Mouse (Mus musculus) duodenum, adult 2 months (tissue): ENCODE data around the gene Nfe2. TPM values are rescaled to one million over a fixed set of nuclear protein-coding genes. Genes with fewer than 3 reads are reported as not detected.

Experiments used
- polyA plus RNA-seq: library from polyadenylated mRNA; depleted of rRNA; stranded (reverse); fragments of >200 nt; gene quantifications from 2 replicates; pipeline ENCODE4 v1.2.3, GENCODE M21; 2012; ENCODE audit warnings: low replicate concordance; rRNA removed

Nfe2 gene
- 0.39 and 1.4 TPM in 2 replicates for polyA plus RNA-seq

DNA sequence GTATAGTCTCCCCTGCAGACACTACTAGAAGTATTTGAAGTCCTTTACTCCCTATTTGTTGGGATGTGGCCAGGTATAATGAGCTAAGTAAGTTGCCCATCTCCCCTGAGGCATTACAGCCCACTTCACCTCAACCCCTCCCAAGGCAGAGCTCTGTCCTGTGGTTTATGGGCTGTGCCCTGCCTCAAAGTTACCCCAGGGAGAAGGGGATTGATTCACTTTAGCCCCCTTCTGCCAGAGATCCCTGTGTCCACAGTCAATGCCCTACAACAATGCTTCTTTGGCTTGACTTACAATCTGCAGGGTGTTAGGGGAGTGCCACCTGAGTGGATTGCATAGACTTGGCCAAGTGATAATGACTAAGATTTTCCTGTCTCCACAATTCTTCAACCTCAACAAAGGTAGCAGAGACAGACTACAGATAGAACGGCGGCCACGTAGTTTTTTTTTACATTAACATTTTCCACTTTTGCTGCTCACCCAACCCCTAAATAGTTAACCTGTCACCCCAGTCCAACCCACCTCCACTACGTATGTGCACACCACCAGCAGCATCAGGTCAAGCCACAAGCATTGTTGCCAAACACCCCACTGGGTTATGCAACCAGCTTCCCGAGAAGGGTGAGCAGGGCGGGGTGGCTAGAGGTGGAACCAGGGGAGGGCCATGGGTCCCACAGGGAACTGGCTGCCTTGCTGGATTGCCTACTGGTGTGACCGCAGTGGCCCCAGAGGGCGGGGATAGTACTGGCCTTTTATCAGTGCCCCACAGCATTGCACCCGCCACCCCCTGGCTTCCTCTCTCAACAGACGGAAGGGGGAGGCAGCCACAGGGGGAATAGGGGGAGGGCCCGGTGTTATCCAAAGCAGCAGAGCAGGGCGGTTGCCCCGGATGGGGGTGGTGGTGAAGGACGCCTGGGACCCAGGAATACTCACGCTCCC, at the start of gene Nfe2:
Gene Nfe2 (minus strand): TSS at position 614 of the 939 bp plus-strand sequence.

DNA sequence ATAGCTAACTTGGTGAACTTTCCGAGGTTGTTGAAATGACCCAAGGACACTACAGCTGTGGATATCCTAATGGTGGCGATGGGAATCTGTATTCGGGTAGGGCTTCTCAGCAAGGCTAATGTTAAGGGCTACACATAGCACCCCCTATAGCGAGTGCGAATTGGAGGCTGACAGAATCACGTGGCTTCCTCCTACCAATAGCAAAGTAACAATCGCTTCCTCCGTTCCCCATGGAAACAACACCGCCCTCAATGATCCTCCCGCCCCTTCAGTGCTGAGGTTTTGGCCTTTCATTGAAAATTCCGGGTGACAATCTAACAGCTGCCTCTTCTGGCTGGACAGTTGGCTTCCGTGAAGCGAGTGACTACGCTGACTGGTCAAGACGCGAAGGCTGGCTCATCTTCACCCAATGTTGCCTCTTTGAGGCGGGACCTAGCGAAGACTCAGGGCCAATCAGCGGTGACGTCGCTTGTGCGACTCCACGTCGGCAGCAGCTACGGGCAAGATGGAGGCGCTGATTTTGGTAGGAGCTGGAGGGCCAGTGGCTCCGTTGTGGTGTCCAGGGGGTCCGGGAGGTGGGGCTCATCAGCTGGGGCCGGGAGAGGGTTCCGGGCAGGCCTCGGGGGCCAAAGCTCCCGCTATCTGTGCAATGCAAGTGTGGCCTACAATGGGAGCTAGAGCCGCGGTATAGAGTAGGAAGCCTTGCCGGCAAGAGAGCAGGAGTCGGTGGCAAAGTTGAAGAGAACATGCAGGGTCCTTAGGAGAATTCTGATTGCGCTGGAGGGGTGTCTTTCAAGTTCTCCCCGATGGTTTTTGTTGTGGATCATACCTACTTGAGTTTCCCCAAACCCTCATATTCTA, 14.4 kb upstream of the Nfe2 start, which contains the start of gene Copz1:
Gene Copz1 (plus strand): TSS at position 296 of the 861 bp plus-strand sequence.

DNA sequence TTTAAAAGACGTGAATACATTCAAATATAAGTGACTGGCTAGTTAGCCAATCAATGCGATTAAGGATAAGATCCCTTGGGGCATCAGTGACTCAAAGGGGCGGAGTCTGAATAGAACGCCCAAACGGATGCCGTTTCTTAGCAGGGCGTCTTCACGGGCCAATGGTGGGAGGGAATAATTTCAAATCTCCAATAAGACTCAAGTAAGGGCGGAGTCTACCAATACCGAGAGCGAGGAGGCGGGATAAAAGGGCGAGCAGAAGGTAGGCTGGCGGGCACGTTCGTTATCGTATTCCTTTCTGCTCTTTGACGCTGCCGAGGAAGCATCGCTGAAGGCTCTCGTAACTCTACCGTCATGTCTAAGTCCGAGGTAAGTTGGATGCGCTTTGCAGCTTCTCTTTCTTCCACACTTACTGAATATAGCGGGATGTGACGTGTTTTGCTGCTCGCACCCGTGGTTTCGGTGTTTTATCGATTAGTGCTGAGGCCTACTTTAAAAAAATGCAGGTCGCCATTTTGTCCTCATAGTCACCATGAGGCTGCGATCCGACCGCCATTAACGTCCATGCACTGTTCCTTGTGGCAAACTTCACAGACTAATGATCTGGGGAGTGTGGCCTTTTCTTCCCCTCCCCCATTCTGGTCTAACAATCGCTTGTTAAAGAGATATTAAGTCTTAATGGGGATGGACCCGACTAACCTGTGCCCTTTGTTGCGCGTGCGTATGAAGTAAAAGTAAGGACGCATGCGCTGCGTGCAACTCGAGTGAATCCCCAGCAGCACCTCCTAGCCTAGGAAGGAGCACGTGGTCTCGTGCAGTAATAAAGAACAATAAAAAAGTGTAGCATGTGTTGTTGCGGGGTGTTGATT, 17.8 kb downstream of the Nfe2 start, which contains the start of gene Hnrnpa1:
Gene Hnrnpa1 (plus strand): TSS at position 273 of the 869 bp plus-strand sequence.

DNA sequence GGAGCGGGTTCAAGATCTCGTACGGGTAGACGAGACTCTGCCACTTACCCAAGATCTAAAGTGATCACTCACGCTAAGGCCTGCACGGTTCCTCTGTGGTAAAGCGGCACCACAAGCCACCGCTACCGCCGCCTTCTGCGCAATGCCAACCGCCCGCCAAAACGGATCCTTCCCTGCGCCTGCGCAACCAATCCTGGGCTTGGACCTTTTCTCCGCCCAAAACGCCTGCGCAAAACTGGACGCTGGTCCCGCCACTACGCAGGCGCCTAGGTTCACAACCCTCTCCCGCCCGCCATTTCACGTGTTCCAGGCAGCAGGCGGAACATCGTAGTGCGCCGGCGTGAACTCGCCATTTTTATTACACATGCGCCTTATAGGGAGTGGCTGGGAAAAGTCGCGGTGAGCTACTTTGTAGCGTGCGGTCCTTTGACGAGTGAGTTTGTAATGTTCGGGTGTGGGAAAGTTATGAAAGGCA, 18.5 kb downstream of the Nfe2 start, which contains the start of gene Cbx5:
Gene Cbx5 (minus strand): TSS at position 132 of the 475 bp plus-strand sequence.

Other genes starting within 250 kb of the Nfe2 start
- gene Hoxc4, start 239.5 kb downstream of the Nfe2 start, polyA plus RNA-seq, result 1.1 and 1.5 TPM in 2 replicates
- 6.7 and 12.1 TPM in 2 replicates for gene Smug1, start 91.3 kb downstream of the Nfe2 start, polyA plus RNA-seq
- gene Cbx5, start 18.6 kb downstream of the Nfe2 start, polyA plus RNA-seq, result 1.2 and 2.5 TPM in 2 replicates
- gene Hnrnpa1, start 18.0 kb downstream of the Nfe2 start, polyA plus RNA-seq, result 9.0 and 9.4 TPM in 2 replicates
- 78.5 and 114 TPM in 2 replicates for gene Copz1, start 14.3 kb upstream of the Nfe2 start, polyA plus RNA-seq
- gene Gpr84, start 52.2 kb upstream of the Nfe2 start, polyA plus RNA-seq, result 0.26 TPM in 1 of 2 replicates, not detected in the other
- gene Zfp385a, start 81.7 kb upstream of the Nfe2 start, polyA plus RNA-seq, result 7.2 and 8.2 TPM in 2 replicates
- 8.3 and 11.9 TPM in 2 replicates for gene Itga5, start 108.4 kb upstream of the Nfe2 start, polyA plus RNA-seq
- gene Gtsf1, start 172.1 kb upstream of the Nfe2 start, polyA plus RNA-seq, result not detected in 2 replicates
- not detected in 2 replicates for gene Gtsf2, start 190.1 kb upstream of the Nfe2 start, polyA plus RNA-seq
- gene Nckap1l, start 195.4 kb upstream of the Nfe2 start, polyA plus RNA-seq, result 3.0 and 4.2 TPM in 2 replicates
- 3.8 and 4.2 TPM in 2 replicates for gene Pde1b, start 244.6 kb upstream of the Nfe2 start, polyA plus RNA-seq